Mouse (Mus musculus): ENCODE results near the gene Lmna. TPM values are rescaled to one million over a fixed set of nuclear protein-coding genes. Genes with fewer than 3 reads are reported as not detected.

Lmna gene
- total RNA-seq, 2 experiments from 2014 or later: 109 to 141 TPM

DNA sequence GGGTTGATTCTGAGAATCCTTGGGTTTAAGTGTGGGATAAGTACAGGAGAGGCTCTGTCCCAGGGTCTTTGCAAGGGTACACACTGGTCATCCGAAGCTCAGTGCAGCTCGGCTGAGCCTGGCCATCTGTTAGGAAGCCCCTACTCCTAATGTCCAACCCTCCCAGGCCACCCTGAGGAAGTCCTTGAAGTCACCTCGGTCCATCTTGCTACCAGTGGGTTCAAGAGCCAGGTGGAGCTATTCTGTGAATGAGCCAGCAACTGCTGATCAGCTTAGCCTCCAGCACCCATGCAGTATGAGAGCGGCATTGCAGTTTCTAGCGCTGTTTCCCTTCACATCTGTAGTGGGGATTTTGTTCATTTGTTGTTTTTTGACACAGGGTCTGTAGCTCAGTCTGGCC, 30.3 kb upstream of the Lmna start:
- no peak for DNase-seq

DNA sequence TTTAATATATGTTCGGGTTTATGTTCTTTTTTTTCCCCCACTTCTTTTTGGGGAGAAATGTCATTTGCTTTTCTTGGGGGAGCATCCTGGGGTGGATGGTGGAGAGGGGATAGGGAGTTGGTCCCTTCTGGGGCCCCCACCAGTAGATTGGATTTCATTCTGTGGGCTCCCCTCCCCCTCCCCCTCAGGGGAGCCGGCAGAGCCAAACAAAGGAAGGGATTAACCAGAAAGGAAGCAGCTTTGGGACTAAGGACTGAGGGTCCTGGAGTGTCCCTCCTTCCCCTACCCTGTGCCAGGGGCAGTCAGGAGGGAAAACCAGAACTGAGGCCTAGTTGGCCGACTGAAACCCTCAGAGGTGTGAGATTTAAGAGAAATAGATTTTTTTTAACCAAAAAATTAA, 29.6 kb upstream of the Lmna start:
- no peak for DNase-seq

DNA sequence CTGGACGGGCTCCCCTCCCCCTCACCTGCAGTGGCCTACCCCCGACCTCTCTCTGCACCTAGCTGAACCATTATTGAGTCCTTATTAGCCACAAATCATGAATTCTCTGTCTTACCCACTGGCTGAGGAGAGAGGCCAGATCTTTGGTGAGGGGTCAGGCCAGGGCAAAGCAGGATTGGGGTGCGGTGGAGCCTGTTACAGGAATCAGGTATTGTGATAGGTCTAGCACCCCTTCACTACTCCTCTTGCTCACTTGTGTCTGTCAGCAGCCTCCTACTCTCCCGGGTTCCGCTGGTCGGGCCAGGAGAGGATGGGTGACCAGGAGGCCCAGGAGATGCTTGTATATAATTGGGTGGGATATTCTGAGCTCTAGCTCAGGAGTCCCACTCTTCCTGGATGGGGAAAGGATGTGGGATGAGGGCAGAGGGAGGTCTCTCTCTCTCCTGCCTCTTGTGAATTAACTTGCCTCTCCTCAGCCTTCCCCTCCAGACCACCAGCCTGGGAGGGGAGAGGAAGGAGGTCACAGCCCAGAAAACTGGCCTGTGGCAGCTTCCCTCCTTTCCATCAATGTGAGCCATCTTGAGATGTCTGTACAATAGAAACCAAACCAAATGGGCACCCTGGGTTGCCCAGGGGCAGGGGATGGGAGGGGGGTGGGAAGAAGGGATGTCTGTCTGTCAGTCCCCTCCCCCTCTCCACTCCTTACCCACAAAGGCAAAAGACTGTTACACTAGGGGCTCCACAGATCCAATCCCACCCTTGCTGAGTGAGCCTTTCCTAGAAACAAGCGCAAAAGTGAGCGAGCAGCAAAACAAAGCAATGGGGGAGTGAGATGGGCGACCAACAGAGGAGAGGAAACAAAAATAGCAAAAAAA, 28.8 kb upstream of the Lmna start:
- no peak for DNase-seq

DNA sequence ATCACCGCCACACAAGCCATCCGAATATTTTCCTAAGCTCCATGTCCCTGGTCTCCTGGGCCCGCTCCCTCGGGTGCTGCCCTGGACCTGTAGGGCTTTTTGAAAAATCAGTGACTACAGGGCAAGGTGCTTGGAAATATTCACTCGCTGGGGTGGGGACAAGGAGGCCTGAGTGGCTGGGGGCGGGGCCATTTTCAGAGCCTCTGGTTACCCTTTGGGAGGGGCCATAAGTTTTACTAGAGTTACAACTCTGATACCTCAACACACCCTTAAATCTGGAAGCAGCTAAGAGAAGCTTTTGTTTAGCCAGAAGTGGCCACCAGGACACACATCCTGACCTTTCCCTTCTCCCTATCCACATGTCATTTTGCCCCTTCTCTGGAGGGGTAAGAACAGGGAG, 27.4 kb upstream of the Lmna start:
- DNase-seq: no peak

DNA sequence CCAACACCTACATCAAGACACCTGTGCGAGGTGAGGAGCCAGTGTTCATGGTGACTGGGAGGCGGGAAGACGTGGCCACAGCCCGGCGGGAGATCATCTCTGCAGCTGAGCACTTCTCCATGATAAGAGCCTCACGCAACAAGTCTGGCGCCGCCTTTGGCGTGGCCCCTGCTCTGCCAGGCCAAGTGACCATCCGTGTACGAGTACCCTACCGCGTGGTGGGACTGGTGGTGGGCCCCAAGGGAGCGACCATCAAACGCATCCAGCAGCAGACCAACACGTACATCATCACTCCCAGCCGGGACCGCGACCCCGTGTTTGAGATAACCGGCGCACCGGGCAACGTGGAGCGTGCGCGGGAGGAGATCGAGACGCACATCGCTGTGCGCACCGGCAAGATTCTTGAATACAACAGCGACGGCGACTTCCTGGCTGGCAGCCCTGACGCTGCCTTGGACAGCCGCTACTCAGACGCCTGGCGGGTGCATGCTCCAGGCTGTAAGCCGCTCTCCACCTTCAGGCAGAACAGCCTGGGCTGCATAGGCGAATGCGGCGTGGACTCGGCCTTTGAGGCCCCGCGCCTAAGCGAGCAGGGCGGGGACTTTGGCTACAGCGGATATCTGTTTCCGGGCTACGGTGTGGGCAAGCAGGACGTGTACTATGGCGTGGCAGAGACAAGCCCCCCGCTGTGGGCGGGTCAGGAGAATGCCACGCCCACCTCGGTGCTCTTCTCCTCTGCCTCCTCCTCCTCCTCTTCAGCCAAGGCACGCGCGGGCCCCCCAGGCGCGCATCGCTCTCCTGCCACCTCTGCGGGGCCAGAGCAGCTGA, 26.6 kb upstream of the Lmna start:
- DNase-seq: peak; percentile 86 to 89

DNA sequence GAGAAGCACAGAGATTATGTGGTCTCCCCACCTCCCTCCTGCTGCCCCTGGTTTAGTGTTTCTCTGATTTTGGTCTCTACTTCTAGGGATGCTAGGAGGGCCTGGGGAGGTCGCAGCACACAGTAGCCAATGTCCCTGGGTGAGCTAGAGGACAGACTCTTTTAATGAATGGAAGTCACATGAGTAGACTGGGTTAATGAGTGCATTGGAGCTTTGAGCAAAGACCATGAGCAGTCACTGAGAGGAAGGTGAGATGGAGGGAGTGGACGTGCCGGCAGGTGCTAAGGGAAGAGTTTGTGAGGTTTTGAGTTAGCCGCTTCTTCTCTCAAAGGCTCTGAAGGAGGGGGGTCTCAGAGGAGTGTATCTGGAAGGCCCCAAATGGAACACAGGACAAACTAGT, 25.8 kb upstream of the Lmna start:
- DNase-seq: no peak

DNA sequence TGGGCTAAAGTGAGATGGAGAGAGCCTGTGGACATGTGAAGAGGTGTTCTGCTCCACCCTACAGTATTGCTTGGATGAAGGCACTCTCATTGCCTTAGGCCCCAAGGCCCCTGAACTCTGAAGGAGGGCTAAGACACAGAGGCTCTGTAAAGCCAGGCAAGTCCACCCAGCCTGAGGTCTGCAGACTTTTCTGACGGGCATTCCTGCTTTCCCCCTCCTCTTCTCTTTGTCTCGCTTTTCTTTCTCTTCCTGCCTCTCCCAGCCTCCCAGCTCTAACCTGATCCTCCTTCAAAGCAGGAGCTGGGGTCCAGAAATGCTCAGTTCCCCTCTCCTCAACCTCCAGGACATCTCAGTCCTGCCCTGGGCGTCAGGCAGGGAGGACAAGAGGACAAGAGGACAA, 25.2 kb upstream of the Lmna start:
- DNase-seq: no peak

DNA sequence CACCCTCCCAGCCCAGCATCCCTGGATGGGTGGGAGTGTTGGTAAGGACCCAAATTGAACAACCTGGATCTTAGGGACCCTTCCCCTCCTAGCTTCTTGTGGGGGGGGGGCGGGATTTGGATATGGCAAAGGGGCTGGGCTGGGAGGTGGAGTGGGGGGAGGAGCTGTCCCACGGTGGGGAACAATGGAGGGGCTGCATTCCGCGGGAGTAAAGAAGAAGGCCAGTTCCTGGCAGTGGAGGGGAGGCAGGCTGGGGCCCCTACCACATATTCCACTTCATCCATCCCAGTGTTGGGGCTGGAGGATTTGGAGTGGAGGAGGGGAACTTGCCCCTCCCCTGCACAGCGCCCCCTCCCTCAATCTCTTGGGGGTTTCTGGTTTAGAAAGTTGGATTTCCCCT, 23.9 kb upstream of the Lmna start:
- DNase-seq: no peak

DNA sequence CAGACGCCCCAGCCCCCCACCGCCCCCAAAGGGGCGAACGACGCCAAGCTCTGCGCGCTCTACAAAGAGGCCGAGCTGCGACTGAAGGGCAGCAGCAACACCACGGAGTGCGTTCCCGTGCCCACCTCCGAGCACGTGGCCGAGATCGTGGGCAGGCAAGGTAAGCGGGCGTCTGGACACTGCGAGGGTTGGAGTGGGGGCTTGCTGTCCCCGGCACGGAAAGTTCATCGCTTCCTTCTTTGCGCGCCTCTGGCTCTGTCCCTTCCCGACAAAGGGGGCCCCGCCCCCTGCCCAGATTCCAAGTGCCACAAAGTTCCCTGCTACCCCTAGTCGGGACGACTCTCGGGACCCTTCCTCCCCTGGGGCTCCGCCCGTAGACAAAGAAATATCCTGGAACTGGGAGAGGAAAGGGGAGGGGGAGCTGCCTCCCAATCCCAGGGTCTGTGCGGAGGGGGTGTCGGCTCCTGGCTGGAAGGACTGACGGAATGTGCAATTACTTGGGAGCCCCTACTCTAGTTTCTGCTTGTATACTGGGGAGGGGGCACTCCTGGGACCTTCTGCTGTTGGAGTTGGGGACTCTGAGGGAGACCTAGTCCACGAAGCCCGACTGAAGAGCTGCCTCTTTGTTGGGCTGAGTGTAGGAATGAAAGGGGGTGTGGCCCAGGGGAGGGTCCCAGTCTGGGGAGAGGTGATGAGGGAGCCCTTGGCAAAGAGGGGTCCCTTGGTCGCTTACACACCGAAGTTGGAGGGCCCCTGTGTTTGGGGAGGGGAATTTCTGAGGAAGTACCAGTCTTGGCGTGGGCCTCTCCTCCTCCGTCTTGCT, 23.1 kb upstream of the Lmna start:
- DNase-seq: peak in 1 of 2 experiments; percentile 41

DNA sequence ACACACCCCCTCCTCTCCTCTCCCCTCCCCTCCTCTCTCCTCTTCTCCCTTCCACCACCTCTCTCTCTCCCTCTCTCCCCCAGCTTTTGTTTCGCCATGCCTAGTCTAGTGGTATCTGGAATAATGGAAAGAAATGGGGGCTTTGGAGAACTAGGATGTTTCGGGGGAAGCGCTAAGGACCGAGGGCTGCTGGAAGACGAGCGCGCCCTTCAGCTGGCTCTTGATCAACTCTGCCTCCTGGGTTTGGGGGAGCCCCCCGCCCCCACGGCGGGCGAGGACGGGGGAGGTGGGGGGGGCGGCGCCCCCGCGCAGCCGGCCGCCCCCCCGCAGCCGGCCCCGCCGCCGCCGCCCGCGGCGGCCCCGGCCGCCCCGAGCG, 22.5 kb upstream of the Lmna start, which contains the start of gene Mex3a:
Gene Mex3a (plus strand): TSS at position 97 of the 376 bp plus-strand sequence.
- DNase-seq: no peak

DNA sequence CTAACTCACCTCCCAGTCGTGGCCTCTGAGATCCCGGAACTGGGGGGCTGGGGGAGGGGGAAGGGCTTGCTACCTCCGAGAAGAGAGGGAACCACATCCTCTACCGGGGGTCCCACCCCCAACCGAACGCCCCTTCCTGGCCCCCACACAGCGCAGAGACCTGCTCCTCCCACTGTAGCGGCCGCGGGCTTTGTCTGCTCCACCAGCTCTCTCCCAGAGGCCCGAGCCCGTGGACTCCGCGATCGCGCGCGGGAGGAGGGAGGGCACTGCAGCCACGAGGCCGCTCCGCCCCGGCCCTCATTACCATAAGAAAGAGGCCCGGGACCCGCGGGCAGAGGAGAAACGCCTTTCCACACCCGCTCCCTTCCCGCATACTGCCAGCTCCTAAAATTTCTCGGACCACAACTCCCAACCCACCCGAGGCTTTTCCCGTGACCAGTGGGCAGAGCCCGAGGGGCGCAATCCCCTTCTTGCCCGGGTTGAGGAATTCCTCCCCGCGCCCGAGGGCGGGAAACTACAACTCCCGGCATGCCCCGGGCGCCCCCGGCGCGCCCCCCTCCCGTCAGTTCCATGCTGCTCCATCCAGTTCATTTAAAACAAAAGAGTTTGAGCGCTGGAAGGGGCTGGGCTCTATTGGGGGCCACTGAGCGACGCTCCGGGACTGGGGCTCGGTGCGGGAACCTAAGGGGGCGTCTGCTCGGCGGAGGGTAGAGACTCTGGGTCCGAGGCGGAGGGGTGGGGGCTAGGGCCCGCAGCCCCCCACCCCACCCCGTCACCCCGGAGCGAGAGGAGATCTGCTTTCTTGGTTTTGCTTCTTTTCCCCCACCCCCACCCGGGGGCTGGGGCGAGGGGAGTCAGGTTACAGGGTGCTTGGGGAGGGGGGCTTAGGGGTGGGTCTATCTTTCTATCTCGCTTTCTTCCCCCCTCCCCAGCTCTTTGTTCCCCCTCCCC, 21.9 kb upstream of the Lmna start:
- DNase-seq: peak; percentile 90 to 94

DNA sequence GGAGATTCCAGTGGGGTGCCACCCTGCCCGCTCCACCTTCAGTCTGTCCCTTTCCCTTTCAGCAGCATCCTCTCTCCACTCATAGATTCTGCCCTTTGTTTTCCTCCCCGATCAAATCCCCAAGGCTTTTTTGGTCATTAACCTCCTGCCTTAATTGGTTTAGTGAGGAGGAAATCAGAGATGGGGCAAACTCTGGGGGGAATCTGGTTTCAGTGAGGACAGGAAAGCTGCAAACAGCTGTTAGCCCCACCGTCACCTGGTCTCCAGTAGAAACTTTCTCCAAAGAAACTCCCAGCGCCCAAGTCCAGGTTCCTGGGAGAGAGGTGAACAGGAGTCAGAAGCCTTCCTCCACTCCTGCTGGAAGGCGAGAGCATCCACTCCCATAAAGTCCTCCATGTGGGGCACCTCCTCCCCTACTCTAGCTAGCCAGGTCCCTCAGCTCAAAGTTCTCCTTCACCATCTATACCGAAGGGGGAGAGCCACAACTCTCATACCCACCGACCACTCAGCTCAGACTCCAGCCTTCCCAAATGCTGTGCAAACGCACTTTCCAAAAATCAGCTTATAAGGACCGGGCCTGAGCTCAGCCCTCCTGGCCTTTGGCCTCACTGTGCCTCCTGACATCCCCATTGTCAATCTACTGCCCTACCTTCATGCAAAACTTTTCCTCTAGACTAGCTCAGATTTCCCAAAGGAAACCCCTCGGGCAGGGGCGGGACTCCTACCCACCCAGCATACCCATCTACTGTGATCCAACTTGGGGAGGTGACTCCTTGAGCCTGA, 20.5 kb upstream of the Lmna start:
- no peak for DNase-seq

DNA sequence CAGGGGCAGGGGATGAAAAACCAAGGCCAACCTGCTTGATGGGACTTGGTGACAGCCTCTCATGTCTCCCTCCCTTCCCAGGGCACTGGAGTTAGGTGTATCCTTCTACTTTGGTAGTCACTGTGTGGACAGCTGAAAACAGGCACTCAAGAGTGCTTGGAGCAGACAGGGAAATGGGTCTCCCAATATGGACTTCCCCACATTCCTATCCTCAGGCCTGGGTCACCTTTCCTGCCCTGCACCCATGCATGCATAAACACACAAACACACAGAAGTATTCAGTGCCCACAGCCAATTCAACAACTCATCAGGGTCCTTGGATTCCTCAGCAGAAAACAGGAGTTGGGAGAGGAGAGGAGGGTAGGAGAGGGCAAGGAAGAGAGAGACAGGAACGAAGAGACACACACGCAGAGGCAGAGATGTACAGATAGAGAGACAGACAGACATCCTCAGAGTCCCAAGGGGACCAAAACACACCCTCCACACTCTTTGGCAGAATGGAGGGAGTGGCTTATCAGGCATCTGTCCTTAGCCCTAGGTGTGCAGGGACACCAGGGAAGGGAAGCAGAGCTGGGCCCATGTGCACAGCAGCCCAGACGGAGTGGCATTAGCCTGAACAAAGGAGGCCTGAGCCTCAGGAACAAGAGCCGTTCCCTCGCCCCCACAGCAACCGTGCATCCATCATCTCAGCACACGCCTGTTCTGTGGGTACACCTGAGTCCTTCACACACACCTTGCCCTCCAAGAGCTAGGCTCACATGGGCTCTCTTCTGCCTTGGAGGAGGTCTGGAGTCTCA, 19.6 kb upstream of the Lmna start:
- DNase-seq: no peak

DNA sequence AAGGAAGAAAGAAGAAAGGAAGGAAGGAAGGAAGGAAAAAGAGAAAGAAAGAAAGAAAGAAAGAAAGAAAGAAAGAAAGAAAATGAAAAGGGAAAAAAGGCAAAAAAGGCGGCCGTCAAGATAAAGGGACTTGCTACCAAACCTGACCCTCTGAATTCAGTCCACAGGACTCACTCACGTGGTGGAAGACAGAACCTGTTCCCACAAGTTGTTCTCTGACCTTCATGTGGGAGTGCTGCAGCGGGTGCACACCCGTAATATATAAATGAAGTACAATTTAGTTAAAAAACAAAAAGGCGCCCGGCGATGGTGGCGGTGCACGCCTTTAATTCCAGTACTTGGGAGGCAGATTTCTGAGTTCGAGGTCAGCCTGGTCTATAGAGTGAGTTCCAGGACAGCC, 18.9 kb upstream of the Lmna start:
- no peak for DNase-seq

DNA sequence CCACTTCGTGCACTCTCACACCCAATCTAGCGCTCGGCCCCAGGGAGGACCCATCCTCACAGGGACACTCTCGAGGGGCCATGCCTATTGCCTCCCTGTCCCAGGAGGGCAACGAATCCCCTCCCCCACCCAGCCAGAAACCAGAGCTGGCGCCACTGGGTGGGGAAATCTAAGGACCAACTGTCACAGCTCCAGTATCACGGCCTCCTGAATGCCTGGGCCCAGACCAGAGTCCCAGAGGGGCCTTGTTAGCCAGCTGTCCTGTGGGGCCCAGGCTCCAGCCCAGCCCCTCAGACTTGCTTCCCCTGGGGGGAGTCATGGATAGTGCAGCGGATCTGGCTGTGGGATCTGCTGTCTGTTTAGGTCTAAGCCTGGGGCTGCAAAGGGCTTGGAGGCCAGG, 17.8 kb upstream of the Lmna start:
- DNase-seq: peak in 1 of 2 experiments; percentile 35

DNA sequence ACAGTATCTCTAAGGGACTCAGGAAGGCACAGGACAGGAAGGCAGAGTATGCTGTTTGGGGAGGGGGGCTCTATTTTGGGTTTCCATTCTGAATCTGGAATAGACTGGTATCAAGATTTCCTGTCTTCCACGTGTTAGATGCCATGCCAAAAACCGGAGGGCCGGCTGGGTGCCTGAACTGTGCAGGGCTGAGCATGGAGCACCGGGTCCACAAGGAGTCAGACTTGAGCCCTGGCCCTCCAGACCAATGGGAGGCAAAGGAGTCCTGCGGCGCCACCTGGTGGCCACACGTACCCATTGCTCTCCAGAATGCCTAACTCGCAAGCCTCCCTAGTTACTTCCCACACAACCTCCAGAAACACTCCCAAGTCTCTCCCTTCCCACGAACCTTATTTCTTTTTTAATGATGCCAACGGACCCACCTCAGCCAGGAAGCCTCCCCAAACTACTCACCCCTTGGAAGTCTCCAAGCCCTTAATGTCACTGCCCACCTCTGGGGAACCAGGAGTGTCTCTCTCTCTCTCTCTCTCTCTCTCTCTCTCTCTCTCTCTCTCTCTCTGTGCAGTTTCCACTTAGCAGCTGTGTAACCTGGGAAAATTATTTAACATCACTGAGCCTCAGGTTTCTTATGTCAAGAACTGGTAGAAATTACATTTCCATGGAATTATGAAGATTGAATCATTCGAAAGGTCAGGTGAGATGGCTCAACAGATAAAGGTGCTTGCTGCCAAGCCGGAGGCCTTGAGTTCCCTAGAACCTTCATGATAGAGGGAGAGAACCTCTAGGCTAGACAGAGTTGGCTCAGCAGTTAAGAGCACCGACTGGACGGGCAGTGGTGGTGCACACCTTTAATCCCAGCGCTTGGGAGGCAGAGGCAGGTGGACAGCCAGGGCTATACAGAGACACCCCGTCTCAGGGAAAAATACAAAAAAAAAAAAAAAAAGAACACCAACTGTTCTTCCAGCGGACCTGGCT, 16.7 kb upstream of the Lmna start:
- peak; percentile 88 to 92 for DNase-seq

DNA sequence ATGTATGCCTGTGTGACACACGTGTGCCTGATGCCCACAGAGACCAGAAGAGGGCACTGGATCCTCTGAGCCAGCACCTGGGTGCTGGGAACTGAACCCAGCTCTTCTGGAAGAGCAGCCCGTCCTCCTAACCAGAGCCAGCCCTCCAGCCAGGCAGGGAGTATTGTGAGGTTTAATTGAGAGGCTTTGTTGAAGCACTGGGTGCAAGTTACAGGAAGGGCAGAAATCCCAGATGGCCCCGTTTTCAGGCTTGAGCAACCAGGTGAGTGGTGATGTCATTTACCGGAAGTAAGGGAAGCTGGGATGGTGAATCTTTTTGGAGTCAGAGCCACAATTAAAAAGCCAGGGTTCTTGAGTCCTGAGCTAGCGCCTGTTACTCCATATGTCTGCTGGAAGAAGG, 15.3 kb upstream of the Lmna start:
- DNase-seq: no peak

DNA sequence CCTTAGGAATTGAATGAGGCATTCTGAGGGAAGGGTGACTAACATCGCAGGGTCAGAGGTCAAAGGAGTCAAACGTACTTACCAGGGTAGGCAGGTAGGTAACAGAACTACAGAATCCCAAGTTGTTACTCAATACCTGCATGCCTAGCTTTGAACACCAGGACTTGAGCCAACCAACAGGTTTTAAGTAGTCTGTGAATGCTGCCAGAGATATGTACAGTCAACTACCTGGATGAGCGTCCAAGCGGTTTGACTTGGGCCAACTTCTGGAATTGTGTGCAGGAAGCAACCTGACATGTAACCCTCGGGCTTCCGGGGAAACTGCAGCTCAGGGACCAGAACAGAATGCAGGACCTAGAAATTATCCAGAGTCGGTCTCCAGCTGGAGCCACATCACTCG, 13.3 kb upstream of the Lmna start:
- DNase-seq: no peak

Data from adrenal gland, postnatal 36 days (tissue).